Mouse (Mus musculus) hindbrain, embryonic 16.5 days (tissue): ENCODE measurements around the gene Ston2. TPM values are rescaled to one million over a fixed set of nuclear protein-coding genes. Genes with fewer than 3 reads are reported as not detected.

Experiments used
- ATAC-seq: fragments of 200-750 bp; cut with Nextera tagmentation; 2 replicates; pipeline ENCODE4 v1.8.0; 2017; ENCODE audit warnings: moderate TSS enrichment, moderate library complexity
- H3K27ac ChIP-seq: fragments of 300-500 bp; sonication (generic); 2 replicates; pipeline ENCODE4 v1.5.1; 2014; ENCODE audit warnings: low read depth, mild to moderate bottlenecking, control low read depth, low read length, moderate library complexity
- H3K27me3 ChIP-seq: fragments of 300-500 bp; sonication (generic); replicated peaks from 2 replicates; pipeline ENCODE4 v1.6.1; 2014; ENCODE audit warnings: low read length; ENCODE audit not compliant: control insufficient read depth, insufficient read depth
- H3K36me3 ChIP-seq: fragments of 300-500 bp; sonication (generic); 2 replicates; pipeline ENCODE4 v1.6.1; 2014; ENCODE audit warnings: mild to moderate bottlenecking, low read length, moderate library complexity, mixed read lengths; ENCODE audit not compliant: control insufficient read depth, insufficient read depth
- H3K4me1 ChIP-seq: fragments of 300-500 bp; sonication (generic); 2 replicates; pipeline ENCODE4 v1.6.1; 2014; ENCODE audit warnings: low read depth, low read length; ENCODE audit not compliant: control insufficient read depth, insufficient read depth
- H3K4me2 ChIP-seq: fragments of 300-500 bp; sonication (generic); 2 replicates; pipeline ENCODE4 v1.6.1; 2014; ENCODE audit warnings: mild to moderate bottlenecking, low read length, control low read depth, moderate library complexity
- H3K4me3 ChIP-seq: fragments of 300-500 bp; sonication (generic); 2 replicates; pipeline ENCODE4 v1.5.1; 2014; ENCODE audit warnings: mild to moderate bottlenecking, low read length, control low read depth, moderate library complexity
- H3K9ac ChIP-seq: fragments of 300-500 bp; sonication (generic); 2 replicates; pipeline ENCODE4 v1.6.1; 2014; ENCODE audit warnings: low read depth, mild to moderate bottlenecking, control low read depth, low read length, moderate library complexity
- H3K9me3 ChIP-seq: fragments of 300-500 bp; sonication (generic); 2 replicates; pipeline ENCODE4 v1.6.1; 2014; ENCODE audit warnings: mild to moderate bottlenecking, low read length, moderate library complexity; ENCODE audit not compliant: control insufficient read depth
- WGBS: fragments of 180-500 bp; shearing (Covaris S2); extraction: QIAGEN DNeasy Blood & Tissue Kit; methylation state at CpG from one replicate; pipeline ENCODE4 v1.1.7; 2014; 5-methylcytosine and 5-hydroxymethylcytosine counted together
- polyA plus RNA-seq: library from polyadenylated mRNA; unstranded; fragments of >200 nt; fragmentation: Nextera tagmentation; extraction: Ambion mirVana; gene quantifications from 2 replicates; pipeline ENCODE4 v1.2.1, GENCODE M21; 2015

The Ston2 gene
- polyA plus RNA-seq, 1 experiment from 2014 or later, result 7.1 TPM

GRCm38 (mm10) chr12:91709232-91709631 is 79.0 kb downstream of the Ston2 start:
- Histone ChIP-seq H3K36me3 (no peaks in the 10 kb centered on the region), H3K27ac (no peak overlapping the region), H3K9ac (no peak overlapping the region), H3K9me3 (no peaks in the 10 kb centered on the region), H3K4me3 (no peak overlapping the region), H3K27me3 (no peaks in the 10 kb centered on the region), H3K4me2 (no peak overlapping the region), H3K4me1 (no peaks in the 10 kb centered on the region; the same call in 1 of the 2 replicates)
- WGBS, result 68% methylated on average over 5 of the region's 5 CpGs
- no peak for ATAC-seq

DNA sequence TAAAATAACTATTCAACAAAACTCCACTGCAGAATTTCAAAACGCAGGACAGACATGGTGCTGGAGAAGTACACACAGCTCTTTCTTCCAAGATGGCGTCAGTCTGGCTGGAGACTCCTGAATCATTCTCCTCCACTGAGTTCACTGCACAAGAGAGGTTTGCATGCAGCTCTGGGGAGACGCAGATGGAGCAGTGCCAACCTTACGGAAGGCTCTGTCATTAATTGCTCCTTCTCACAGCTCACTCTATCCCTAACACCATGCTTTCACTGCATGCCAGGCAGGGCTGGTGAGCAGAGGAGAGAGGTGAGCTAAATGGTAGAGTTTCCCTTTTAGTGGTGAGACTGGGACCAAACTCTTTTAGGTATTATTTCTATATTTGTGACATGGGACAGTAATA is 80.4 kb downstream of the Ston2 start:
- ATAC-seq, result no peak
- Histone ChIP-seq H3K4me3 (no peak overlapping the region), H3K4me2 (no peak overlapping the region), H3K36me3 (no peaks in the 10 kb centered on the region), H3K27me3 (no peaks in the 10 kb centered on the region), H3K9ac (no peak overlapping the region), H3K9me3 (no peaks in the 10 kb centered on the region), H3K27ac (no peak overlapping the region), H3K4me1 (no peaks in the 10 kb centered on the region; the same call in 1 of the 2 replicates)
- WGBS, result 58% methylated on average over 4 of the region's 4 CpGs

GRCm38 (mm10) chr12:91703533-91703932 is 84.7 kb downstream of the Ston2 start:
- no peak for ATAC-seq
- 72% methylated on average over 5 of the region's 5 CpGs for WGBS
- no peak overlapping the region for H3K9ac ChIP-seq
- no peak overlapping the region for H3K27ac ChIP-seq
- H3K4me1 ChIP-seq, result no peaks in the 10 kb centered on the region
- H3K4me3 ChIP-seq, result no peak overlapping the region
- no peaks in the 10 kb centered on the region for H3K36me3 ChIP-seq
- H3K4me2 ChIP-seq, result no peak overlapping the region
- H3K9me3 ChIP-seq, result no peaks in the 10 kb centered on the region
- no peaks in the 10 kb centered on the region for H3K27me3 ChIP-seq

- 91% methylated on average over 5 of the region's 5 CpGs for WGBS
- ATAC-seq, result no peak
- H3K4me3 ChIP-seq, result no peak overlapping the region
These were observed 85.4 kb downstream of the Ston2 start for GRCm38 (mm10) chr12:91702829-91703228.

GRCm38 (mm10) chr12:91699451-91700141 is 88.6 kb downstream of the Ston2 start:
- no peak overlapping the region for H3K9ac ChIP-seq
- H3K36me3 ChIP-seq, result no peaks in the 10 kb centered on the region
- no peaks in the 10 kb centered on the region for H3K27me3 ChIP-seq
- H3K4me1 ChIP-seq, result no peaks in the 10 kb centered on the region
- no peak overlapping the region for H3K27ac ChIP-seq
- H3K4me2 ChIP-seq, result no peak overlapping the region
- ATAC-seq, result no peak
- 94% methylated on average over 7 of the region's 7 CpGs for WGBS
- H3K9me3 ChIP-seq, result no peaks in the 10 kb centered on the region
- no peak overlapping the region for H3K4me3 ChIP-seq

More at GRCm38 (mm10) chr12:91702829-91703228, 85.4 kb downstream of the Ston2 start:
- H3K4me1 ChIP-seq, result no peaks in the 10 kb centered on the region
- H3K9ac ChIP-seq, result no peak overlapping the region
- H3K36me3 ChIP-seq, result no peaks in the 10 kb centered on the region
- H3K27ac ChIP-seq, result no peak overlapping the region
- H3K4me2 ChIP-seq, result no peak overlapping the region
- no peaks in the 10 kb centered on the region for H3K9me3 ChIP-seq
- no peaks in the 10 kb centered on the region for H3K27me3 ChIP-seq

- Histone ChIP-seq H3K36me3 (no peaks in the 10 kb centered on the region), H3K4me1 (no peaks in the 10 kb centered on the region), H3K4me3 (no peak overlapping the region), H3K9me3 (no peaks in the 10 kb centered on the region), H3K4me2 (no peak overlapping the region), H3K27ac (no peak overlapping the region), H3K27me3 (no peaks in the 10 kb centered on the region), H3K9ac (no peak overlapping the region)
- no peak for ATAC-seq
- WGBS, result 90% methylated on average over 4 of the region's 4 CpGs
These were observed 92.0 kb downstream of the Ston2 start for GRCm38 (mm10) chr12:91696231-91696630.

GRCm38 (mm10) chr12:91695761-91696160 is 92.4 kb downstream of the Ston2 start:
- H3K4me1 ChIP-seq, result no peaks in the 10 kb centered on the region
- H3K27ac ChIP-seq, result no peak overlapping the region
- 40% methylated on average over 4 of the region's 4 CpGs for WGBS
- H3K4me3 ChIP-seq, result no peak overlapping the region
- ATAC-seq, result peak; percentile 42; the same call in 1 of the 2 replicates
- H3K9ac ChIP-seq, result no peak overlapping the region
- H3K36me3 ChIP-seq, result no peaks in the 10 kb centered on the region
- H3K4me2 ChIP-seq, result no peak overlapping the region
- no peaks in the 10 kb centered on the region for H3K9me3 ChIP-seq
- H3K27me3 ChIP-seq, result no peaks in the 10 kb centered on the region

DNA sequence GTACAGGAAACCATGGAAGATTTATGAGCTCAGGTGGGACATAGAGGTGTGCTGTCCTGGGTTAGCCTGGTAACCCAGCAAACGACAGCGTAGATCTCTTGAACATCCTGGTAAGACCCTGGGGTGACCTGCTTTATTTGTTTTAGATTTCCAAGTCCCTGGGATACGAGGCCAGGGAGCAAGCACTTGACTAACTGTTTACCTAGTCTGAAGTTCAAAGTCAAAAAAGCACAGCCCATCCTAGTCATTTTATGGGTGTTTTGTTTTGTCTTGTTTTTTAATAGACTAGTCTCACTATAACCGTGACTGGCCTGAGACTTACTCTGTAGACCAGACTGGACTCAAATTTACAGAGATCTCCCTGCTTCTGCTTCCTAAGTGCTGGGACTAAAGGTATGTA is 93.4 kb downstream of the Ston2 start:
- 83% methylated on average over 4 of the region's 4 CpGs for WGBS
- Histone ChIP-seq H3K4me3 (no peak overlapping the region), H3K4me2 (no peak overlapping the region), H3K27me3 (no peaks in the 10 kb centered on the region), H3K9me3 (no peaks in the 10 kb centered on the region), H3K27ac (no peak overlapping the region), H3K9ac (no peak overlapping the region), H3K36me3 (no peaks in the 10 kb centered on the region), H3K4me1 (no peaks in the 10 kb centered on the region)
- ATAC-seq, result no peak

DNA sequence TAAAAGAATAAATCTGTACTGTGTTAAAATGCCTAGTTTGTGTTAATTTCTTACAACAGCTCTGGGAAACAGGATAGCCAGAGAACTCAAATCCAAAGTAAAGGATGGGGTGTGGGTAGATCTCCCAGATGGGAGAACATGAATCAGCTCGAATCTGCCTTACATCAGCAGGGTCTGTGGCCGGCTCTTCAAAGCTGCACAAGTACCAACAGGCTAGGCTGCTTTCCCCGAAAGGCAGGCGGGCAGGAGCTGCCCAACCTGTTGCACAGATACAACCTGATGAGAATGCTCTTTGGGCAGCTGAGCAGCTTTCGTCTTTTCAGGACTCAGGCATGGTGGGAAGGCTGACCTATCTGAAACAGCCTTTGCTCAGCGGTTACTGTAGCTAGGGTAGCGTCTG is 94.6 kb downstream of the Ston2 start:
- WGBS, result 85% methylated on average over 7 of the region's 7 CpGs
- Histone ChIP-seq H3K27me3 (no peaks in the 10 kb centered on the region), H3K4me3 (no peak overlapping the region), H3K9me3 (no peaks in the 10 kb centered on the region), H3K27ac (no peak overlapping the region), H3K4me1 (no peaks in the 10 kb centered on the region), H3K36me3 (no peaks in the 10 kb centered on the region), H3K4me2 (no peak overlapping the region), H3K9ac (no peak overlapping the region)
- ATAC-seq, result no peak
